Mouse (Mus musculus) left cerebral cortex, postnatal 14 days (tissue): ENCODE data around the gene Ccdc15. TPM values are rescaled to one million over a fixed set of nuclear protein-coding genes. Genes with fewer than 3 reads are reported as not detected.

Source experiments
- DNase-seq, 2 experiments: peaks; one replicate each; pipeline ENCODE4 v3.0.0; 2021 to 2022; ENCODE audit warnings: low spot score in 2 of 2, mixed read lengths in 1 of 2
- intact Hi-C: fragments of 180-260 bp; cut with DNase I; formaldehyde crosslinking; loops from one replicate; pipeline ENCODE4 v1.15.1; 2025
- total RNA-seq, 2 experiments: library from RNA; stranded (reverse); gene quantifications; 2 replicates each; pipeline ENCODE4 v1.2.3; 2021

Gene Ccdc15
- total RNA-seq, 2 experiments from 2014 or later, result 2.0 TPM

DNA sequence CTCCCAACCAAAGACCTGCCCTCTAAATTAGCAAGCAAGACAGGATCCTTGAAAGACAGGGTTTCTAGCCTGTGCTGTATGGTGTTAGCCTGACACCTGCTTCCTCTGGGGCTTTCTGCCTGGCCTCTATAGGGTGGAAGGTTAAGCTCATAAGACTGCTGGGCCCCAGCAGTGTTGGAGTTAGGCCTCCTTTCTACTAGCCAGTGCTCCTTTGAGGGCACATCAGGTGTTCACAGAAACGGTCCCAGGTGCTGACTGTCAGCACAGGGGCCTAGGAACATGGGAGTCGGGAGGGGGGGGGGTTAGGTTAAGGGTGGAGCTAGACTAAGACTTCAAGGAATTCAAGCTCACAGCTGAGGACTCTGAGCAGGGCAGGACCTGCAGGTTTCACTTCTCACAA lies 102.8 kb downstream of the Ccdc15 start:
- DNase-seq, result no peak
- intact Hi-C loops, result no loop called here

DNA sequence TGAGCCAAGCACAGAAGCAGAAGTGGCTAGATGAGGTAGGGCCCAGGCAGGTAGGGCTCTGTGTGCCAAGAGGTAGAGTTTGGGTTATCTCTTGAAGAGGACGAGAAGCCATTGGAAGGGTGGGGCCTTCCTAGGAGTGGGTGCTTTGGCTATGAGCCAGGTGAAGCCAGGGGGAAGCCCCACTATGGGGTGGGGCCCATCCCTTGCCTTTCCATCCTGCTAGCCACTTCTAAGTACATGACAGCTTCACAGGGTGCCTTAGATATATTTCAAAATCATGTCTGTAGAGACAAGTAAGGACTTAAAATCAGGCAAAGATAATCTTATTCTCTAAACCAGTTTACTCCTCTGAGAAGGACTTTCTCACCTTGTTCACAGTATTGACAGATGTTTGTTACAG lies 103.6 kb downstream of the Ccdc15 start:
- intact Hi-C loops, result no loop called here
- DNase-seq, result no peak

DNA sequence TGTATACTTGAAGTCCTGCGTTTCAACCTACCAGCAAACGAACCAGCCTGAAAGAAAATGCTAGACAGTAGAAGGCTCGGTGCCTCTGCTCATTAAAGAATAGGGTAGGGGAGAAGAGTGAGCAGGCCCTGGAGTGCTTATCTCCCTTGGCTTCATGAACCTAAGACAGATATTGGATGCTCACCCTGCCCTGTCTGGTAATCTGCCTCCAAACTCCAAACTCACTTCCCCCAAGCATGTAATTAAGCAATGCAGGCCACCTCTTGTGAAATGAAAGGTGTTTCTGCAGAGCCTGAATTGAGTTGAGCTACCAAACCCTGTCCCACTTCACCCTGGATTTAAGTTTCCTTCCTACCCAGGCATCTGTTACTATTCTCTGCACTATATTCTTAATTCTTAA lies 105.5 kb downstream of the Ccdc15 start:
- no peak for DNase-seq

DNA sequence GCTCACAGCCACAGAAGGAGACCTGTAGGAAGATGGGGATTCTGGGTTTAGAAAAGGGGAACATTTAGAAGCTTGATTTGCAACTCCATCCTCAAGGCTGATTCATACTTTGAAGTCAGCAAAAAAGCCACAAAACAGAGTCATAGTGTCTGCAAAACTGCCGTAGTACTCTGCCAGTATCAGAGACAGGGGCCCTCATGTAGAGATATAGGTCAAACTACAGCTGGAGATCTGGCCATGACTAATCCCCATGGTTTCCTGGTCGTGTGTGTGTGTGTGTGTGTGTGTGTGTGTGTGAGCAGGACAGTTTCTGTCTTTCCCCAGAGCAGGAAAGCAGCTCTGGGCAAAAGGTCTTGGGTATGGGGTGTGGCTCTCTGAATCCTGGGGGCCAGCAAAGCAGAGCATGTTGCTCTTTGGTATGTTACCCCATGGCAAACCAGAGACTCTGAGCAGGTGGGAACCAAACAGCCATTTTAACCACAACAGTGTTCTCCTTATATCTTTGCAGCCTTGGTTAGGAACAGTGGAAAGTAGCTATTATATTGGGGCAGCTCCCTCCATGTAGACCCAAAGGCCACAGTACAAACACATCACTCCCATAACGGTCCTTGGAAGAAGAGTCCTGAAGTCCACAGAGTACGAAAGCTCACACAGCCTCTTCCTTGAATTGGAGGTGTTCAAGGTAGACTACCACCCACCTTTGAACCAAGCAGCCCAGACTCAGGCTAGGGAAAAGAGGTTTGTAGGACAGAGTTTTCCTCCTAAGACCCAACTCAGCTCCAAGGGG lies 112.1 kb downstream of the Ccdc15 start:
- intact Hi-C loops, result no loop called here
- DNase-seq, result no peak

More for the DNA sequence above, 105.5 kb downstream of the Ccdc15 start:
- intact Hi-C loops, result no loop called here

GRCm38 (mm10) chr9:37232201-37233195 lies 115.7 kb downstream of the Ccdc15 start:
- intact Hi-C loops, result loop anchor here (5.0 kb wide), 1 partner anchor 260 kb away; no protein-coding TSS in a partner anchor
- no peak for DNase-seq

- intact Hi-C loops, result loop anchor here (1.0 to 5.0 kb wide), 2 partner anchors 53 to 258 kb away; no protein-coding TSS in a partner anchor
- DNase-seq, result no peak
Measured at GRCm38 (mm10) chr9:37230486-37231195, 117.6 kb downstream of the Ccdc15 start.

- intact Hi-C loops, result loop anchor here (1.0 to 5.0 kb wide), 3 partner anchors 53 to 335 kb away; no protein-coding TSS in a partner anchor
Measured at GRCm38 (mm10) chr9:37229880-37230325, 118.3 kb downstream of the Ccdc15 start.

More at GRCm38 (mm10) chr9:37229880-37230325, 118.3 kb downstream of the Ccdc15 start:
- peak; percentile 80 to 81 for DNase-seq

Other genes starting within 250 kb of the Ccdc15 start
- 10 to 100 TPM; 77.8 to 78.8 TPM for gene Pknox2, start 201.0 kb downstream of the Ccdc15 start, total RNA-seq
- gene Tmem218, start 140.2 kb downstream of the Ccdc15 start, total RNA-seq, result 10 to 100 TPM; 10.1 to 11.8 TPM
- 1 to 10 TPM; 1.7 to 1.8 TPM for gene Slc37a2, start 92.7 kb downstream of the Ccdc15 start, total RNA-seq
- gene Hepacam, start 18.9 kb upstream of the Ccdc15 start, total RNA-seq, result 10 to 100 TPM; 58.0 to 61.6 TPM
- 10 to 100 TPM in 1 of 2 experiments, 1 to 10 TPM in 1; 7.1 to 10.0 TPM for gene Robo4, start 53.5 kb upstream of the Ccdc15 start, total RNA-seq
- 10 to 100 TPM; 45.1 to 58.9 TPM for gene Robo3, start 84.8 kb upstream of the Ccdc15 start, total RNA-seq
- 10 to 100 TPM; 19.2 to 28.3 TPM for gene Msantd2, start 140.9 kb upstream of the Ccdc15 start, total RNA-seq
- gene Esam, start 179.6 kb upstream of the Ccdc15 start, total RNA-seq, result 10 to 100 TPM; 28.8 to 34.2 TPM
- gene Vsig2, start 190.8 kb upstream of the Ccdc15 start, total RNA-seq, result 1 to 10 TPM; 2.8 TPM
- gene Nrgn, start 204.5 kb upstream of the Ccdc15 start, total RNA-seq, result 1,000 to 10,000 TPM; 2,700 to 3,013 TPM
- 10 to 100 TPM; 14.4 to 19.2 TPM for gene Siae, start 207.3 kb upstream of the Ccdc15 start, total RNA-seq